31 mouse cellular contexts compared by ENCODE assay signal in the genomic region with DNA sequence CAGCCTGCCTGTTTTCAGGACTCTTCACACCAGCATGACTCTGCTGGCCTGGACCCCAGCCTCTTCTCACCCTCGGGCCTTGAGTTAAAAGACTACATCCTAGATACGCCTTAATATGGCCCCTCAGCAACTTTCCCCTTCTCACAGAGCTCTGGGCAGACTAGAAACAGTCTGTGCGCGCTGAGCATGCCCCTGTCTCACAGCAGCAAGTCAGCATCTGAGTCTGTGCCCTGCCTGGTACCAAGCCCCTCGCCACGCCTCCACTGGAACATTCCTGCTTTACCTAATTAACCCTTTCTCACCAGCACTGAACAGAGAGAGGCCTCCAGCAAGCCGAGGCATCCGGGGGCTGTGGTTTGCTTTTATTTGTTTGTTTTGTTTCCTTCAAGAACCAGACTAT. TPM values are rescaled to one million over a fixed set of nuclear protein-coding genes. Genes with fewer than 3 reads are reported as not detected.
A peak's percentile ranks its signal among the peaks of the same experiment; 100 is the strongest.
DNase-seq lines count a peak whose midpoint lies in the region; ATAC-seq lines count a peak whose summit lies in the region.
"Had no signal": no experiment of that assay in that cellular context is flagged by ENCODE, and none has a peak within 500 bp of the region (broad histone marks: within the 10 kb centered on the region; RNA-seq: fewer than 3 reads in every experiment).

No protein-coding gene starts in this region.

- no peak overlapping the region for H3K4me2 ChIP-seq in hindbrain, embryonic 12.5 days (replicated peaks)
- no peak overlapping the region for H3K4me2 ChIP-seq in embryonic facial prominence, embryonic 12.5 days (replicated peaks)
- no peak overlapping the region for H3K4me2 ChIP-seq in stomach, embryonic 15.5 days
- no peak overlapping the region for H3K4me2 ChIP-seq in forebrain, embryonic 15.5 days (replicated peaks)
- H3K4me2 ChIP-seq: liver, embryonic 15.5 days; neural tube, embryonic 15.5 days had no signal

- 29% methylated on average over 8 of the region's 8 CpGs for WGBS in hindbrain, embryonic 10.5 days
- WGBS in hindbrain, embryonic 12.5 days = 33% methylated on average over 8 of the region's 8 CpGs
- 16% methylated on average over 8 of the region's 8 CpGs for WGBS in embryonic facial prominence, embryonic 12.5 days
- WGBS in stomach, embryonic 15.5 days = 20% methylated on average over 8 of the region's 8 CpGs
- 12% methylated on average over 8 of the region's 8 CpGs for whole genome bisulfite sequencing in forebrain, embryonic 15.5 days

- DNase-seq in hindbrain, embryonic 10.5 days (ENCODE audit: low spot score) = peak; percentile 25
- peak; percentile 48 for DNase-seq in embryo, embryonic 11 days
- no peak for DNase-seq in layer of hippocampus, adult 18-20 months (ENCODE audit: low spot score in 2 of 2)
- DNase-seq: adrenal gland, postnatal 25 days; cerebellum, adult 9-11 months; kidney, postnatal 14 days; layer of hippocampus, postnatal 36 days; liver; right cerebral cortex, adult 18-20 months; right cerebral cortex, postnatal 4 days; thymus, adult 18-20 months; thymus, postnatal 4 days had no signal

- no peaks in the 10 kb centered on the region for H3K36me3 ChIP-seq in hindbrain, embryonic 10.5 days
- no peaks in the 10 kb centered on the region for H3K36me3 ChIP-seq in hindbrain, embryonic 12.5 days
- no peaks in the 10 kb centered on the region for H3K36me3 ChIP-seq in embryonic facial prominence, embryonic 12.5 days
- H3K36me3 ChIP-seq in stomach, embryonic 15.5 days = no peaks in the 10 kb centered on the region
- H3K36me3 ChIP-seq in forebrain, embryonic 15.5 days = no peaks in the 10 kb centered on the region
- H3K36me3 ChIP-seq: forebrain, embryonic 10.5 days; liver, embryonic 15.5 days; midbrain, embryonic 10.5 days; neural tube, embryonic 15.5 days had no signal

- H3K9ac ChIP-seq in hindbrain, embryonic 12.5 days = no peak overlapping the region
- 0 out of 2 replicates have a peak overlapping the region, but pooled peaks have one; percentile 11 for H3K9ac ChIP-seq in embryonic facial prominence, embryonic 12.5 days
- H3K9ac ChIP-seq in stomach, embryonic 15.5 days = no peak overlapping the region
- no peak overlapping the region for H3K9ac ChIP-seq in forebrain, embryonic 15.5 days (replicated peaks)
- H3K9ac ChIP-seq: liver, embryonic 15.5 days; neural tube, embryonic 15.5 days had no signal

- H3K27ac ChIP-seq in hindbrain, embryonic 10.5 days = no peak overlapping the region
- H3K27ac ChIP-seq in hindbrain, embryonic 12.5 days = no peak overlapping the region
- no peak overlapping the region for H3K27ac ChIP-seq in embryonic facial prominence, embryonic 12.5 days
- H3K27ac ChIP-seq in stomach, embryonic 15.5 days = no peak overlapping the region
- no peak overlapping the region for H3K27ac ChIP-seq in forebrain, embryonic 15.5 days (replicated peaks)
- H3K27ac ChIP-seq: forebrain, embryonic 10.5 days; liver, embryonic 15.5 days; macrophage; midbrain, embryonic 10.5 days; neural tube, embryonic 15.5 days had no signal

- no peak overlapping the region for H3K4me3 ChIP-seq in hindbrain, embryonic 10.5 days
- H3K4me3 ChIP-seq in hindbrain, embryonic 12.5 days = no peak overlapping the region
- H3K4me3 ChIP-seq in embryonic facial prominence, embryonic 12.5 days = no peak overlapping the region
- H3K4me3 ChIP-seq in stomach, embryonic 15.5 days (replicated peaks) = no peak overlapping the region
- no peak overlapping the region for H3K4me3 ChIP-seq in forebrain, embryonic 15.5 days
- H3K4me3 ChIP-seq: forebrain, embryonic 10.5 days; liver, embryonic 15.5 days; midbrain, embryonic 10.5 days; neural tube, embryonic 15.5 days had no signal

- peaks cover 13% of the 10 kb centered on the region for H3K4me1 ChIP-seq in hindbrain, embryonic 10.5 days (replicated peaks)
- H3K4me1 ChIP-seq in hindbrain, embryonic 12.5 days = no peaks in the 10 kb centered on the region
- peaks cover 13% of the 10 kb centered on the region; the same call in 1 of the 2 replicates for H3K4me1 ChIP-seq in embryonic facial prominence, embryonic 12.5 days
- H3K4me1 ChIP-seq in stomach, embryonic 15.5 days = no peaks in the 10 kb centered on the region
- H3K4me1 ChIP-seq in forebrain, embryonic 15.5 days = no peaks in the 10 kb centered on the region
- H3K4me1 ChIP-seq: liver, embryonic 15.5 days; neural tube, embryonic 15.5 days had no signal

- peaks cover 56% of the 10 kb centered on the region for H3K27me3 ChIP-seq in hindbrain, embryonic 10.5 days (ENCODE audit: insufficient read depth, poor library complexity, severe bottlenecking)
- peaks cover 20% of the 10 kb centered on the region for H3K27me3 ChIP-seq in hindbrain, embryonic 12.5 days
- 0 out of 2 replicates have a peak, but pooled peaks cover 8% of the 10 kb centered on the region for H3K27me3 ChIP-seq in embryonic facial prominence, embryonic 12.5 days
- no peaks in the 10 kb centered on the region for H3K27me3 ChIP-seq in stomach, embryonic 15.5 days (replicated peaks)
- peaks cover 3% of the 10 kb centered on the region; the same call in 1 of the 2 replicates for H3K27me3 ChIP-seq in forebrain, embryonic 15.5 days

- no peaks in the 10 kb centered on the region for H3K9me3 ChIP-seq in hindbrain, embryonic 10.5 days
- no peaks in the 10 kb centered on the region for H3K9me3 ChIP-seq in hindbrain, embryonic 12.5 days (replicated peaks)
- H3K9me3 ChIP-seq in embryonic facial prominence, embryonic 12.5 days = no peaks in the 10 kb centered on the region
- H3K9me3 ChIP-seq in stomach, embryonic 15.5 days = no peaks in the 10 kb centered on the region
- H3K9me3 ChIP-seq in forebrain, embryonic 15.5 days = no peaks in the 10 kb centered on the region
- H3K9me3 ChIP-seq: forebrain, embryonic 10.5 days; liver, embryonic 15.5 days; midbrain, embryonic 10.5 days; neural tube, embryonic 15.5 days had no signal

- no peak for ATAC-seq in hindbrain, embryonic 12.5 days (ENCODE audit: low FRiP score)
- ATAC-seq in embryonic facial prominence, embryonic 12.5 days (ENCODE audit: insufficient number of reproducible peaks, insufficient read depth, low FRiP score, low TSS enrichment) = no peak
- ATAC-seq in stomach, embryonic 15.5 days (ENCODE audit: insufficient read depth, low FRiP score, low read depth) = peak; percentile 43; the same call in 1 of the 2 replicates
- no peak for ATAC-seq in forebrain, embryonic 15.5 days (replicated peaks)
- ATAC-seq: CD4-positive, CD25-positive, alpha-beta regulatory T cell, adult 4 months had no signal

RNA-seq across cellular contexts. Expression of gene Gsc, which starts 11.8 kb away (rescaled TPM):
- polyA plus RNA-seq in hindbrain, embryonic 10.5 days (2016; fragmentation: Nextera tagmentation; extraction: Ambion mirVana) = 0.55 and 0.76 TPM in 2 replicates
- 1.5 and 1.8 TPM in 2 replicates for polyA plus RNA-seq in hindbrain, embryonic 12.5 days (2016; fragmentation: Nextera tagmentation; extraction: Ambion mirVana)
- polyA plus RNA-seq in embryonic facial prominence, embryonic 12.5 days (2016; fragmentation: Nextera tagmentation; extraction: Ambion mirVana) = 47.2 and 64.8 TPM in 2 replicates
- 0.60 and 1.4 TPM in 2 replicates for polyA plus RNA-seq in stomach, embryonic 15.5 days (2015; fragmentation: Nextera tagmentation; extraction: Ambion mirVana)
- 0.19 and 0.75 TPM in 2 replicates for polyA plus RNA-seq in forebrain, embryonic 15.5 days (2015; fragmentation: Nextera tagmentation; extraction: Ambion mirVana)
- total RNA-seq in layer of hippocampus, adult 18-20 months (2021) = not detected
- total RNA-seq: adrenal gland, postnatal 25 days; common myeloid progenitor, adult 5-6 weeks; gastrocnemius, adult 8-10 months; hematopoietic stem cell, adult 5-6 weeks; layer of hippocampus, adult 8-10 months; layer of hippocampus, postnatal 36 days; left cerebral cortex, postnatal 14 days had no signal
- polyA plus RNA-seq: CD4-positive, CD25-positive, alpha-beta regulatory T cell, adult 4 months; frontal cortex, adult 2 months; heart, postnatal 0 days; kidney, adult 2 months; liver, embryonic 15.5 days; macrophage; neural tube, embryonic 15.5 days had no signal

RNA-seq across cellular contexts. Expression of gene Serpina3n, which starts 54.8 kb away (rescaled TPM):
- polyA plus RNA-seq in hindbrain, embryonic 10.5 days (2016; fragmentation: Nextera tagmentation; extraction: Ambion mirVana) = not detected in 2 replicates
- 0.17 and 0.18 TPM in 2 replicates for polyA plus RNA-seq in hindbrain, embryonic 12.5 days (2016; fragmentation: Nextera tagmentation; extraction: Ambion mirVana)
- 0.18 TPM in 1 of 2 replicates, not detected in the other for polyA plus RNA-seq in embryonic facial prominence, embryonic 12.5 days (2016; fragmentation: Nextera tagmentation; extraction: Ambion mirVana)
- polyA plus RNA-seq in stomach, embryonic 15.5 days (2015; fragmentation: Nextera tagmentation; extraction: Ambion mirVana) = not detected in 2 replicates
- not detected in 2 replicates for polyA plus RNA-seq in forebrain, embryonic 15.5 days (2015; fragmentation: Nextera tagmentation; extraction: Ambion mirVana)
- 10 to 100 TPM; 85.3 to 87.4 TPM for total RNA-seq in layer of hippocampus, adult 18-20 months (2021)
- total RNA-seq: common myeloid progenitor, adult 5-6 weeks; hematopoietic stem cell, adult 5-6 weeks had no signal
- polyA plus RNA-seq: CD4-positive, CD25-positive, alpha-beta regulatory T cell, adult 4 months; forebrain, embryonic 10.5 days; macrophage; midbrain, embryonic 10.5 days; stomach, embryonic 14.5 days had no signal

Comparison
In these comparisons a context has a peak if more than half of its experiments do, and no peak if none do; other contexts are left out.
1. DNase-seq: peak in hindbrain, embryonic 10.5 days (single experiment) and embryo, embryonic 11 days (single experiment); none in layer of hippocampus, adult 18-20 months (0 of 2).
2. RNA of gene Gsc, which starts 11.8 kb away (polyA plus RNA-seq): 47.2 to 64.8 TPM in embryonic facial prominence, embryonic 12.5 days; 1.5 to 1.8 TPM in hindbrain, embryonic 12.5 days, 0.19 to 0.75 TPM in forebrain, embryonic 15.5 days, 0.60 to 1.4 TPM in stomach, embryonic 15.5 days and 0.55 to 0.76 TPM in hindbrain, embryonic 10.5 days; every median in the first group is over 10 times any median in the second.